Comparison of ENCODE assay signal across 8 mouse cellular contexts in the genomic region with DNA sequence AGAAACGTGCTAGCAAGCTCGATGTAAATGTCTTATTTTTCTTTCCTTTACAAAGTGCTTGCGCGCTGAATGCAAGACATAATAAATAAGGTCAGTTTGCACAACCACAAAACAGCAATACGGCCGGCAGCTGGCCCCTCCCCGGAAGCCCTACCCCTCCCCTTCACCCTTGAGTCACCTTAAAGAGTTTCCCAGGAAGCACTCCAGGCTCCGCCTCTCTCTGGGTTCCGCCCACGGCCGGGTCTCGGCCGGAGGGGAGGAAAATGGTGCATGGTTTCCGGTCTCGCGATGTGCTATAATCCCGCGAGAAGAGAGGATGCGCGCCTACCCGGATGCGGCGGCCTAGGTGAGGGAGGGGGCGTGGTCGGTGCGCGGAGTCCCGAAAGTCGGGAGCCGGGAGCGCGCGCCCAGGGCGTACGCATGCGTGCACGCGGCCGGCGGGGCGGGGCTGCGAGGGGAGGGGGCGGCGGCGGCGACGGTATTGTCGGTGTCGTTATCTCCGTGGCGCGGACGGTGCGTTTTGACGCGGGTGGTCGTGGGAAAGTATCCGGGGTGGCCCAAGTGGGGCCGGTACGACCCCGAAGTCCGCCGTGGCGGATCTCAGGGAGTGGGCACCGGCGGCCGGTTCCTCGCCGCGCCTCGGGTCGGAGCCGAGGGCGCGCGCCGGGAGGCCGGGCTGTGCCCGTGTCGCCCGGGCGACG. TPM values are rescaled to one million over a fixed set of nuclear protein-coding genes. Genes with fewer than 3 reads are reported as not detected.
DNase-seq lines count a peak whose midpoint lies in the region; ATAC-seq and TF ChIP-seq lines count a peak whose summit lies in the region.

A gene (minus strand): TSS at position 281 of the 701 bp plus-strand sequence.
A gene (plus strand): TSS at position 313 of the 701 bp plus-strand sequence.

- TF ChIP-seq POLR2A in bone marrow, adult 2 months (IDR thresholded peaks at IDR 0.05; ENCODE audit: borderline replicate concordance, control insufficient read depth, low read depth, low read length): no peak; the same call in 1 of the 2 replicates
- 0 out of 2 replicates have a peak, but pooled peaks have one; percentile 24 for TF ChIP-seq POLR2A in limb, embryonic 14.5 days (IDR thresholded peaks at IDR 0.05; ENCODE audit: borderline replicate concordance, extremely low read depth, insufficient read depth, insufficient read length)

- peaks cover 19% of the 10 kb centered on the region for H3K36me3 ChIP-seq in embryonic facial prominence, embryonic 15.5 days
- peaks cover 15% of the 10 kb centered on the region for H3K36me3 ChIP-seq in limb, embryonic 14.5 days (ENCODE audit: control insufficient read depth, insufficient read depth, low read length)
- peaks cover 8% of the 10 kb centered on the region; the same call in 1 of the 2 replicates for H3K36me3 ChIP-seq in midbrain, postnatal 0 days (ENCODE audit: insufficient read depth, low read length)

- DNase-seq in 416B (ENCODE audit: low read depth): peak; percentile 99
- DNase-seq in heart, adult 8-10 months (ENCODE audit: low spot score): peak; percentile 100
- DNase-seq in kidney, adult 9 months: peak; percentile 100
- peak; percentile 96 for DNase-seq in limb, embryonic 14.5 days (ENCODE audit: low spot score)
- peak; percentile 99 for DNase-seq in midbrain, postnatal 0 days (ENCODE audit: low spot score)
- DNase-seq in spleen, postnatal 14 days (ENCODE audit: low spot score in 2 of 2): peak; percentile 99

- H3K4me2 ChIP-seq in embryonic facial prominence, embryonic 15.5 days (replicated peaks): peak within 1 kb of the TSS; percentile 83
- peak within 1 kb of the TSS; percentile 88 for H3K4me2 ChIP-seq in limb, embryonic 14.5 days (replicated peaks; ENCODE audit: low read depth, low read length, severe bottlenecking)
- peak within 1 kb of the TSS; percentile 95 for H3K4me2 ChIP-seq in midbrain, postnatal 0 days (ENCODE audit: low read depth, low read length, poor library complexity, severe bottlenecking)

- H3K9ac ChIP-seq in embryonic facial prominence, embryonic 15.5 days: peak within 1 kb of the TSS; percentile 86
- H3K9ac ChIP-seq in limb, embryonic 14.5 days (ENCODE audit: low read depth, low read length, severe bottlenecking): peak within 1 kb of the TSS; percentile 86
- H3K9ac ChIP-seq in midbrain, postnatal 0 days (replicated peaks; ENCODE audit: low read length, poor library complexity, severe bottlenecking): peak within 1 kb of the TSS; percentile 89

- peaks cover 2% of the 10 kb centered on the region for H3K4me1 ChIP-seq in bone marrow, adult 2 months (ENCODE audit: control insufficient read depth, insufficient read depth, low read length)
- peaks cover 26% of the 10 kb centered on the region for H3K4me1 ChIP-seq in embryonic facial prominence, embryonic 15.5 days
- peaks cover 19% of the 10 kb centered on the region; the same call in 1 of the 2 replicates for H3K4me1 ChIP-seq in limb, embryonic 14.5 days (ENCODE audit: control insufficient read depth, insufficient read depth, low read length)
- peaks cover 15% of the 10 kb centered on the region; the same call in 1 of the 2 replicates for H3K4me1 ChIP-seq in midbrain, postnatal 0 days (ENCODE audit: insufficient read depth, low read length)

- under 1% methylated on average over 83 of the region's 83 CpGs for WGBS in bone marrow, adult 2 months
- WGBS in embryonic facial prominence, embryonic 15.5 days: under 1% methylated on average over 78 of the region's 83 CpGs
- under 1% methylated on average over 65 of the region's 83 CpGs for WGBS in limb, embryonic 14.5 days
- under 1% methylated on average over 59 of the region's 83 CpGs for WGBS in midbrain, postnatal 0 days

- H3K4me3 ChIP-seq in bone marrow, adult 2 months (replicated peaks; ENCODE audit: control insufficient read depth, low read depth, low read length): peak within 1 kb of the TSS; percentile 78
- peak within 1 kb of the TSS; percentile 89 for H3K4me3 ChIP-seq in embryonic facial prominence, embryonic 15.5 days (replicated peaks)
- H3K4me3 ChIP-seq in limb, embryonic 14.5 days (replicated peaks; ENCODE audit: low read length): peak within 1 kb of the TSS; percentile 96
- H3K4me3 ChIP-seq in midbrain, postnatal 0 days (ENCODE audit: low read depth, low read length): peak within 1 kb of the TSS; percentile 90

- peak; percentile 99 for ATAC-seq in embryonic facial prominence, embryonic 15.5 days (ENCODE audit: insufficient number of reproducible peaks, low FRiP score, low TSS enrichment, low read depth)
- peak; percentile 97 for ATAC-seq in limb, embryonic 14.5 days (ENCODE audit: low FRiP score, low read depth)
- peak; percentile 99 for ATAC-seq in midbrain, postnatal 0 days (ENCODE audit: low FRiP score)

- H3K27ac ChIP-seq in bone marrow, adult 2 months (ENCODE audit: control insufficient read depth, insufficient read depth, low read depth, low read length, poor library complexity): peak within 1 kb of the TSS; percentile 83
- peak within 1 kb of the TSS; percentile 74 for H3K27ac ChIP-seq in embryonic facial prominence, embryonic 15.5 days (replicated peaks)
- peak within 1 kb of the TSS; percentile 70 for H3K27ac ChIP-seq in limb, embryonic 14.5 days (replicated peaks; ENCODE audit: low read depth, low read length)
- H3K27ac ChIP-seq in midbrain, postnatal 0 days (ENCODE audit: low read depth, low read length): peak within 1 kb of the TSS; percentile 82

- no peak; the same call in 1 of the 2 replicates for TF ChIP-seq CTCF in bone marrow, adult 2 months (IDR thresholded peaks at IDR 0.05; ENCODE audit: control insufficient read depth, insufficient read depth, low read length)
- TF ChIP-seq CTCF in midbrain, postnatal 0 days (IDR thresholded peaks at IDR 0.05): no peak

- H3K27me3 ChIP-seq in embryonic facial prominence, embryonic 15.5 days: no peaks in the 10 kb centered on the region
- H3K27me3 ChIP-seq in limb, embryonic 14.5 days (ENCODE audit: control insufficient read depth, insufficient read depth, low read length): no peaks in the 10 kb centered on the region
- H3K27me3 ChIP-seq in midbrain, postnatal 0 days (ENCODE audit: insufficient read depth, low read length): no peaks in the 10 kb centered on the region

- H3K9me3 ChIP-seq in embryonic facial prominence, embryonic 15.5 days (replicated peaks): no peaks in the 10 kb centered on the region
- no peaks in the 10 kb centered on the region for H3K9me3 ChIP-seq in limb, embryonic 14.5 days (ENCODE audit: control insufficient read depth, low read length)
- H3K9me3 ChIP-seq in midbrain, postnatal 0 days (ENCODE audit: low read length): no peaks in the 10 kb centered on the region

RNA-seq across cellular contexts. Expression of the first gene that starts in this region (rescaled TPM):
- polyA plus RNA-seq in bone marrow, adult 2 months (2011; ENCODE audit: insufficient read depth, insufficient read length, low replicate concordance, missing spikeins): 18.0 and 56.6 TPM in 2 replicates
- polyA plus RNA-seq in embryonic facial prominence, embryonic 15.5 days (2015; fragmentation: Nextera tagmentation; extraction: Ambion mirVana): 16.3 and 20.4 TPM in 2 replicates
- total RNA-seq in heart, adult 8-10 months (2022): 100 to 1,000 TPM; 109 to 172 (median 146) TPM
- polyA plus RNA-seq in limb, embryonic 14.5 days (2012; rRNA removed): 13.7 and 13.9 TPM in 2 replicates
- 16.5 and 16.8 TPM in 2 replicates for polyA plus RNA-seq in limb, embryonic 14.5 days (2014; fragmentation: Nextera tagmentation; extraction: Ambion mirVana)
- 125 and 129 TPM in 2 replicates for total RNA-seq in midbrain, postnatal 0 days (2014; rRNA removed)
- polyA plus RNA-seq in midbrain, postnatal 0 days (2015; fragmentation: Nextera tagmentation; extraction: Ambion mirVana): 70.8 and 74.0 TPM in 2 replicates

RNA-seq across cellular contexts. Expression of the second gene that starts in this region (rescaled TPM):
- 33.4 and 94.8 TPM in 2 replicates for polyA plus RNA-seq in bone marrow, adult 2 months (2011; ENCODE audit: insufficient read depth, insufficient read length, low replicate concordance, missing spikeins)
- 74.7 and 92.9 TPM in 2 replicates for polyA plus RNA-seq in embryonic facial prominence, embryonic 15.5 days (2015; fragmentation: Nextera tagmentation; extraction: Ambion mirVana)
- total RNA-seq in heart, adult 8-10 months (2022): 10 to 100 TPM; 77.4 to 98.8 (median 91.4) TPM
- polyA plus RNA-seq in limb, embryonic 14.5 days (2012; rRNA removed): 68.5 and 78.2 TPM in 2 replicates
- polyA plus RNA-seq in limb, embryonic 14.5 days (2014; fragmentation: Nextera tagmentation; extraction: Ambion mirVana): 88.8 and 91.6 TPM in 2 replicates
- total RNA-seq in midbrain, postnatal 0 days (2014; rRNA removed): 47.2 and 72.9 TPM in 2 replicates
- polyA plus RNA-seq in midbrain, postnatal 0 days (2015; fragmentation: Nextera tagmentation; extraction: Ambion mirVana): 109 and 117 TPM in 2 replicates

Comparison
In these comparisons a context has a peak if more than half of its experiments do, and no peak if none do; other contexts are left out.
1. Peak in every context shown above with its lines: DNase-seq, ATAC-seq, H3K4me3 ChIP-seq and H3K27ac ChIP-seq.